Mouse (Mus musculus): ENCODE measurements at regions not wholly inside any gene's neighbourhood (a gene's known extent, or its start where the extent isn't known, plus 50 kb on each side); places are given as distances from the start of the nearest gene placed in this dataset.

- no peak for DNase-seq (ENCODE audit: low spot score in 2 of 2)
These were observed 69.1 kb upstream of the Tbx3 start for GRCm38 (mm10) chr5:119601390-119601789.

GRCm38 (mm10) chr5:119602001-119602400 lies 68.5 kb upstream of the Tbx3 start:
- DNase-seq (ENCODE audit: low spot score in 2 of 2), result no peak

- no peak for DNase-seq (ENCODE audit: low spot score in 2 of 2)
These were observed 65.0 kb upstream of the Tbx3 start for GRCm38 (mm10) chr5:119605444-119605843.

- no peak for DNase-seq (ENCODE audit: low spot score in 2 of 2)
These were observed 57.1 kb upstream of the Tbx3 start for GRCm38 (mm10) chr5:119613413-119613812.

- DNase-seq (ENCODE audit: low spot score in 2 of 2), result no peak
These were observed 56.3 kb upstream of the Tbx3 start for GRCm38 (mm10) chr5:119613981-119614770.

- no peak for DNase-seq (ENCODE audit: low spot score in 2 of 2)
These were observed 54.8 kb upstream of the Tbx3 start for GRCm38 (mm10) chr5:119615681-119616080.

GRCm38 (mm10) chr5:119617856-119618255 lies 52.6 kb upstream of the Tbx3 start:
- DNase-seq (ENCODE audit: low spot score in 2 of 2), result no peak

GRCm38 (mm10) chr5:119619906-119620305 lies 50.6 kb upstream of the Tbx3 start:
- DNase-seq (ENCODE audit: low spot score in 2 of 2), result no peak

Data from layer of hippocampus, adult 8-10 months (tissue).